Mouse (Mus musculus) bone marrow, adult 2 months (tissue): ENCODE measurements around the gene Ahnak.

Source experiments
- CTCF ChIP-seq: fragments of 200-500 bp; IDR thresholded peaks from 2 replicates; pipeline ENCODE4 v1.5.1; 2011; ENCODE audit warnings: low read length, control low read depth; ENCODE audit not compliant: control insufficient read depth, insufficient read depth
- POLR2A ChIP-seq: fragments of 200-500 bp; IDR thresholded peaks from 2 replicates; pipeline ENCODE4 v1.6.1; 2011; ENCODE audit warnings: low read depth, mild to moderate bottlenecking, control low read depth, low read length, borderline replicate concordance; ENCODE audit not compliant: control insufficient read depth

DNA sequence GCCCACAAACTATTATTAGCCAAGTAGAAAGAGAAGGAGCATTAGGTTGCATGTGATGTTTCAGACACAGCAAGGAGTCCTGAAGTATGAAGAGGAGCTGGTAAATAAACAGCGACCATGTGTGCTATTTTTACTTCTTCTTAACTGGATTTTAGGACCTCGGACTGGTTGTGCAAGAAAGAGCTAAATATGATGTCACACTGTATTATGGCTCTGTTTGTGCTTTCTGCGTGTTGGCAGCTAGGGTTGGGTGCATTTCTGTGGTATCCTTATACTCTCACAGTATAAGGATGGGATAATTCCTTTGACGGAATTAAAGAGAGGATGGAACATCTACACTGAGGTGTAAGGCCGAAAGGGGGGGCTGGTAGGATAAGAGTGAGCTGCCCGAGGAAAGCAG is 43.8 kb upstream of the Ahnak start:
- TF ChIP-seq CTCF (no peak), POLR2A (no peak)
